Mouse (Mus musculus) v-Abl transformed pro-B cells (cell line): ENCODE data around the gene Cadm1.

Experiments
- in situ Hi-C, 2 experiments: fragments of 400-800 bp; cut with MboI; formaldehyde crosslinking; loops; one replicate each; pipeline ENCODE4 v1.15.1; 2025; ENCODE audit not compliant: unreplicated experiment in 2 of 2

Cadm1 gene

DNA sequence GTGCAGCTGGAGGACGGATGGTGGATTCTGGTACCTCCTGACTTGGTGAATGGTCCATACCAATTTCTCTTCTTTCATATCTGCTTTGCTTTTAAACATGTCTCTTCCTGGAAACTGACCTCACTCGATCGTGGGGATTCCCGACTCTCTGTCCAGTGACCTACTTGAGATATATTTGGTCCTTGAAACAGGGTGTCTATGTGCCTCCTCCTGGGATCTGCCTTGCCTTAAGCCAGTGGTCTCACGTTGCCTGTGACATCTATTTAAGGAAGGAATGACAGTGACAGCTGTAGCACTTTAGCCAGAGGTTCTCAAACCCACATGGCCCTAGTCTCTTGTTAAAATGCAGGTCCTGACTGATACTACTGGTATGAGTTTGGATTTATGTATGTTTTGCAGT lies 242.0 kb downstream of the Cadm1 start:
- in situ Hi-C loops = no loop called here

DNA sequence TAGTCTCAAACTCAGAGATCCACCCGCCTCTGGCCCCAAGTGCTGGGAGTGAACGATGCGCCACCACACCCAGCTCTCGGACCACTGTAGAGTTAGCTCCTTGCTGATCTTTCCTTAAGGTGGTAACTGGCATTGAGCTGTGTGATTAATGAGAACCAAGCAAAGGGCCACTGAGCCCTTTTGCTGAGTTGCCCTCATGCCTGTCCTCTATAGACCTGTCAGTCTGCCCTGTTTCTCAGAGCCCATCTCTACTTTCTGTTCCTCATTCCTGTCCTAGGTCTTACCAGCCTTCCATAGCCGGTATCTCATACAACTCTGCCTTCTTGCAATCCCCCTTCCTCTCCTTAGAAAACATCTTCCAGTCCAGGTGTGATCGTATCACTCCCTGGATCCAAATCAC lies 242.8 kb downstream of the Cadm1 start:
- in situ Hi-C loops = no loop called here

DNA sequence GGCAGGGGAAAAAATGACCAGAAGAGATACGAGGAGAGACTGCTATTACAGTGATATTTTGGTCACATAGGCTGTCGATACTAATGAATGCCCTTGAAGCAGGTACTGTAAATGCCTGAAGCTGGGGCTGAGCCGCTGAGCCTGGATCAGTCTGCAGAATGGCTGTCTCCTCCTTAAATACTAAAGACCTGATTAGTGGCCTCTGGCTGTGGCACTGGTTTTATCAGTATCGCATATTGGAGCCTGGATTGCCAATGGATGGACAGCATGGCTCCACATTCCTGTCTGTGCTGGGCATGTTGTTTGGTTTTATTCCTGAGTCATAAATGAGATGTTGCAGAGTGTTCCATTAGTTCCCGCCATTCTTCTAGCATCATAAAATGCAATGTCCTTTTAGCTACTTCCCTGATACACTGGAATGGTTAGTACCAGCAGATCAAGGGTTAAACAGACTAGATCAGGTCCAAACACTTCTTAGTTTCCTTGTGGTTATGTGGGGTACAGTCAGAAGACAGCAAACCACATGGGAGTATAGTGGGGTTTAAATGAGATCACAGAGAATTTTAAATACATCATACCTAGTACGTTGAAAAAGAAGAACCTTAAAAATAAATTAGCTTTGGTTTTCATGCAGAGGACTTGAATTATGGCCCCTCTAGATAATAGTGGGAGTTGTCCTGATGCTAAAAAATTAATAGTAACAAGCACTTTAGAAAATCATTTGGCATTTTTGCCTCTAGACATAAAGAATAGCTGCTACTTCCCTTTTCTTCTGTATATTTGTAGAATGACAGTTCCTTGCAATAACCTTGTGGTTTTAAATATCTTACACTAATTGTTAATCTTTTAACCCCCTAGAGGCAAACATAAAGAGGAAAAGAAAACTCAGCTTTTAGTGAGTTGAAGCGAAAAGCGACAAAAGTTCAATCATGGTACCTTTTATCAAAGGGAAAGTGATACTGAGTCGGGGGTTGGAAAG lies 247.3 kb downstream of the Cadm1 start:
- in situ Hi-C loops = no loop called here

DNA sequence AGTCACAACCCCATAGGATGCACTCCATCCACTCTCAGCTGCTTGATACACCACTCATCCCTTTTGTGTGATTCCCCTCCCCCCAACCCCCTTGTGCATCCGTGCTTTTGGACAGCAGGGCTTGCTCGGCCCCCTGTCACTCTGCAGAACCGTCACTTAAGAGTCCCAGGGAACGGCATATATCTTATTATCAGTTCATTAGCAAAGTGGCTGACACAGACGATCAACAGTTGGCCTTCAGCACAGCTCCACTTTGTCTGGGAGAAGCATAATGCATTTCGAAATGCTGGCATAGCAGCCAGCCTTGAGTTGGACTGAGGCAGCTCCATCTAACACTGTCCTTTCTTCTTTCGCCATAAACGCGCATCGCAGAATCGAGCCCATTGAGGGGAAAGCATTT lies 248.5 kb downstream of the Cadm1 start:
- in situ Hi-C loops = no loop called here

DNA sequence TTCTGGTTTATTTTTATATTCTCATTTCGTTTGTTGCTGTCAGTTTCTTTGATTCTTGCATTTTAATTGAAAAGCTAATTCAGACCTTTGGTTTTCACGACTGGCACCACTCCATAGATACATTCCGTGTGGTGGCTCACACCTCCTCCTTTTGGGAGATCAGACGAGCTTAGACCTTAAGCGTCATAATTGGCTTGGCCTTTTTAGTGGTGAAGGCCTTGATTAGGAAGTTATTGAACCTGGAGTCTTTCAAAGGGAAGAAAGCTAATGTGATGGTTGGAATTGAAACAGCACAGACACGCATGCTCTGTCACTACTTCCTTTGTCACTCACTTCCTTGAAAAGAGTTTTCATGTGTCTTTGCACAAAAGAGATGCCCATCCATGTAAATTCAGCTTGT lies 249.3 kb downstream of the Cadm1 start:
- in situ Hi-C loops = no loop called here

DNA sequence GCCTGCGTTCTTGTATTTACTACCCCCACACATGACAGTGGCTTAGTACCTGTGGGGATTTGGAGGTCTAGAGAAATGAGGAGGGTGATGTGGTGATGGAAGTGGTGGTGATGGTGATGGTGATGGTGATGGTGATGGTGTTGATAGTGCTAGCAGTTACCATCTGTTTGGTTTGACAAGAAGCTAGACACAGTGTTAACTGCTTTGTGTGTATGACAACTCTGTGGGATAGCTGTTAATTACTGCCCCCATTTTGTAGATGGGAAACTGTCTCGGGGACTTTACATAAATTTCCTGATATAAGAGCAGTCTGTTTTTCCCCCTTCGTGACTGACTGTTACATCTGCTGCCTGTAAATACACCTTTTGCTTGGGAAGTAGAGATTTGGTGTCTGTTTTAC lies 256.7 kb downstream of the Cadm1 start:
- in situ Hi-C loops = no loop called here

DNA sequence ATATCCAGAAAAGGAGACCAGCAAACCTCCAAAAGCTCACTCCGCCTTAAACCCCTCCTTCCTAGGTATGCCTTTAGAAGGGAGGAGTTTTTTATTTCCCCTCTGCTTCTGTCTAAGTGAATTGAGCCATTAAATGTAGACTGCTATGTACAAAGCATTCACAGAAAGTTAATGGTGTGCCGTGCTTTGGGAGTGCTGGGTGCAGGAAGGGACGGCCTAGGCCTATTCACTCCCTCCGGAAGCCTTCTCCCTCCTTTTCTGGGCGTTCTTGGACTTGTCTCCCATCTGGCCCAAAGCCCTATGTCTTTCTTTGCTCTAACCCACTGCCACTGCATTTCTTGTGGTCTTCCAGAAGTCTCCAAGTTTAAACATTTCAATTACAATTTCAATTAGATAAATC lies 268.5 kb downstream of the Cadm1 start:
- in situ Hi-C loops = no loop called here

DNA sequence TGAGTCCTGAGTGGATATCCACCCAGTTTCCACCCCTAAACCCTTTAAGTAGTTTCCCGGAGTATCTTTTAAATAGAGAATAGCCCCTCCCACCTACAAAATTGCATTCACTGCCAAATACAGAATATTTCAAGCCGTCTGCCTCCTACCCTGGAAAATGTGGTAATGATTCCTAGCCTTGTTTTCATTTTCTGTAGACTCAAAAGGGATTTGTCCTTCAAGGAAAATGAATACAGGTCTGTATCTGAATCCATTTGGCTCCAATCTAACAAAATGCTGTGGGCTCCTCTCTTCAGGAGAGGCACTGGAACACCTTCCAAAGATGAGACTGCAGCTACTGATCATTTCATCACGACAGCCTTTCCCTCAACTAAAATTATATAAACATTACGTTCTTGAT lies 271.3 kb downstream of the Cadm1 start:
- in situ Hi-C loops = no loop called here

DNA sequence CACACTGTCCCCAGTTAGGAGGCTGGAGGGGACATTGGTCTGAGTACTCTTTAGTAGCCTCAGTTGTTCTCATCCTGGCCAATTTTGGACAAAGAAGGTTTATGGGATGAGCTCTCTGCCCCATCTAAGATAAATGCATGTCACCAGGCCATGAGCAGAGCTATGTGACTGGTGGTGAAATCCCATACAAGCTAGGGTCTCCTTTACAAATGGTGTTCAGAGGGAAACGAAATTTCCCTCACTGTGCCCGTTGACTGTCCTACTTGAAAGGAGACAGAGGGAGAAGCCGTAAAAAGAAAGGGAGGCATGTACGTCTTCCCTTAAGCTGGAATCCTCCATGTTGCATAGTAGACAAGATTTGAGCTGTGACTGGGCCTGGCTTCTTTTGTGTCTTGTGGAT lies 272.6 kb downstream of the Cadm1 start:
- in situ Hi-C loops = no loop called here

DNA sequence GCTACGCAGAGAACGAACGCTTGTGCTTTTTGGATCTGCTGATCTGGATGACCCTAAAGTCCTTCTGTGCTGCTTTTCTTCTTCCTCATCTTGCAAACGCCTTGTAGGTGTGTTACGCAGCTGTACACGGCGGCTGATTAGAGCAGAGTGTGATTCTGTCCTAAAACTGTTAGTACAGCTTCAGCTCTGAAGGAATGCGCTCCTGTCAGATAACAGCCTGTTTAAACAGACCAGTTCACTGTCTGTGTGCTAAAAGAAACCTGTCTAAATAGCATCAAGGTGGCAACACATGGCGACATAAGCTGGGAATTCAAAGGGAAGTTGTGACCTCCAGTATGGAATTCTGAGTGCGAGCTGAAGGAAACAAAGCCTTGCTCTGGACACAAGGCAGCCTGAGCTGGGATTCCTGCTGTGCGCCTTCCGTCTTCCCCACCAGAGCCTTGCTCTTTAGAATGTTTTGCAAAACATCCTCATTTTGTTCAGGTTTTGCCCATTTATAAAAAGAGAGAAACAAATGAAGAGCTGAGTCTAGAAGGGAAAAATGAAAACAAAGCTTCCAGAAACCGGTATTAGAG lies 273.6 kb downstream of the Cadm1 start:
- in situ Hi-C loops = no loop called here

DNA sequence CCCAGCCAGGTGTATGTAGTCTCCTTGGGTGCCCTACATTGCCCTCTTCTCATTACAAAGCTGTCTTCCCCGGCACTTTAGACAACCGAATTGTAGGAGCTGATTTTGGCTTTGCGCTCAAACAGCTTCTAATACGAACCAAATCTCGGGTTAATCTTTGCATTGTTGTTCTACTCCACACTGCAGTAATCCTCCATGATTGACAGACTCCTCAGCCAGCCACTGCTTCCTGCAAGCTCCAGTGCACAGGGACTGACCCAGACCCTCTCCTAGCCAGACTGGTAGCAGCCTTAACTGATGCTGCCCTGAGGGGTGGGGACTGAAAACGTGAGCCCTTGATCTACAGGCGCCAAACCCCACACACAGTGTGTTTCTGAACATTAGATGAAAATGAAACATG lies 275.7 kb downstream of the Cadm1 start:
- in situ Hi-C loops = no loop called here

DNA sequence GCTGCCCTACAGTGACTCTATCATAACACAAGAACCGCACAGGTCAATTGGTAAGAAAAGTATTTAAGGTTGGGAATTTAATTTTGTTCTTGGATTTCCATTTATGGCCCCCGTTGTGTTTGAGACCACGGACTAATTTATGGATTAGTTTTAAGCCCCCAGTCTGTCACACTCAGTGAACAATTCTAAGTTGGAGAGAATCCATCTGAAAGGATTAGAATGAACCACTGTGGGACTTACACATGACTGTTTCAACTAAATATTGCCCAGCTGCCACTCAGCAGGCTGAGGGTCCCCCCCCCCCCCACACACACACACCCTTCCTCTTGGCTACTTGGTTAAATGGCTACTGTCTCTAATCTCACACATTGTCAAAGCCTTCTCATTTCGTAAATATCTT lies 295.7 kb downstream of the Cadm1 start:
- in situ Hi-C loops = no loop called here

DNA sequence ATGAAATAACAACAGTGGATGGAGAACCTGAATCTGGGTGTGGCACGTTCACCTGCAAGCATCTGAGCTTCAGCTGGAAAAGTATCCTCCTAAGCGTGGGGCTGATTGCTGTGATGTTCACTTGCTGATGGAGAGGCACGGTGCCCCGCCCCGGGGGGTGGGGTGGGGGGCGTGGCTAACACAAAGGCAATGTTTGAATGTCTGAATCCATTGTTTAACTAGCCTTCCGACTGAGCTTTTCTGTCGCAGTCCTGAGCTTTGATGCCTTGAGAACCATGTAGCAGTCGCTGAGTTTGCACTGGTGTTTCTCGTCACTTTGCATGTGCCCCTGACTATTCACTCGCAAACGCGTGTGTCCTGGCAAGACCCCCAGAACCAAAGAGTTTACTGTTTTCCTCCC lies 298.8 kb downstream of the Cadm1 start:
- in situ Hi-C loops = no loop called here

DNA sequence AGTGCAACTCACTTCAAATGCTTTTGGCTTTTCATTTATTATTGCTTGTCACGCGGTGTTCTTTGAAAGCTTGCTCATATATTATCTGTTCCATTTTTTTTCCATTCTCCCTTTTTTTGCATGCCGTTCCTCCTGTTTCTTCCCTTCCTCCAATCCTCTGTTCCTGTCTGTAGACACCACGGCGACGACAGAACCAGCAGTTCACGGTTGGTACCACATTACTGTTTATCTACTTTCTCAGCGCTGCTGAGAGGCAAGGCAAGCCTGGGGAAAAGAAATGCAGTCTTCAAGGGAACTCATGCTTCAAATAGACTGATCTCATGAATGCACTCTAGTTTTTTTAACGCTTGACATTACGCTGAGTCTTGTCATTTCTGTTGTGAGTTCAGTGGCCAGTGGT lies 299.2 kb downstream of the Cadm1 start:
- in situ Hi-C loops = no loop called here

DNA sequence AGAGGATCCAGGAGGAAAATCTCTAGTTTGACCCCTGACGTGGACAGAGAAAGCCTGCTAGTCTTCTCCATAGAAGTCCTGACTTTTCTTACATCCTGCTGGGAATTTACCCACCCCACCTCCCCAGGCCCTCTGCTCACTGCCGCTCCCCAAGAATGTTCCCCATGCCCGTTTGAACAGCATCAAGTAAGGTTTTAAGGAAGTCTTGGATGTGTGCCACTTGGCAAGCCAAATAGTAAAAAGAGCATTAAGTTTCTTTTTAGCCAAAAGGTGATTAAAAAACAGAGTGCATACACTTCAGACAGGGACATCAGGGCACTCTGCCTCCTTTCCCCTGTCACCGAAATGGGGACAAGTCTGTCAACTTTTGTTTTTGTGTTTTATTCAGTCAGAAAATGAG lies 299.9 kb downstream of the Cadm1 start:
- in situ Hi-C loops = no loop called here

DNA sequence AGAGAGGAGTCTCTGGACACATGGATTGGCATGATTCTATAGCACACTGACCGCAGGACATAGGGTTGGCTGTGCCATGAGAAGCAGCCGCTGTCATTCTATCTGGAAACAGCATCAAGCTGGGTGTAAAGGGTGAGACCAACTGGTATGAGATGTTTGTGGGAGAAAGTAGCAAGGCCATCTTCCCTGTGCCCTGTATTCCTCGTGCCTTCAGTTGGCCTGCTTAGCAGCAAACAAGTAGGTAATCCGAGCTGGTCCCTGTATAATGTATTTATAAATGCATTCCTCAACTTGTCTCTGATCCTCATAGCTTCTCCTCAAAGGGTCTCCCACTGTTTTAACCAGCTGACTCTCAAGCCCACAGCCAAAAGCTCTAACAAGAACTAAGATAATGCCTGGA lies 301.4 kb downstream of the Cadm1 start:
- in situ Hi-C loops = no loop called here

DNA sequence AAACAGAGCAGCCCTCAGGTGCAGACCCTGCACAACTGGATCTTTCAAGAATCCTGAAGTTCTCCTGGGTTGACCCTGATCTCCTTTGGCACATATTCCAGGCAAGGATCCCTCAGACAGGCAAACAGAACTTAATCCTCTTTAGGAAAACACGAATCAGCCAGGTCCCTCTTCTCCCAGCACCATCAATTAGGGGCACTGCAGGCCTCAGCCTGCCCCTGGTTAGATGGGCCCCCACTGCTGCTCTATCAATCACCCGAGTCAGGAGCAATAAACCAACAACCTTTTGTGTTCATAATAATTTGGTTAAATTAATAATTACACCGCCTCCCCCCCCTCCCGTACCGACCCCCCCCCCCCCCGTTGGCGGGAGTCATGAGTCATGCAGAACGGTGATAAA lies 308.2 kb downstream of the Cadm1 start:
- in situ Hi-C loops = no loop called here

DNA sequence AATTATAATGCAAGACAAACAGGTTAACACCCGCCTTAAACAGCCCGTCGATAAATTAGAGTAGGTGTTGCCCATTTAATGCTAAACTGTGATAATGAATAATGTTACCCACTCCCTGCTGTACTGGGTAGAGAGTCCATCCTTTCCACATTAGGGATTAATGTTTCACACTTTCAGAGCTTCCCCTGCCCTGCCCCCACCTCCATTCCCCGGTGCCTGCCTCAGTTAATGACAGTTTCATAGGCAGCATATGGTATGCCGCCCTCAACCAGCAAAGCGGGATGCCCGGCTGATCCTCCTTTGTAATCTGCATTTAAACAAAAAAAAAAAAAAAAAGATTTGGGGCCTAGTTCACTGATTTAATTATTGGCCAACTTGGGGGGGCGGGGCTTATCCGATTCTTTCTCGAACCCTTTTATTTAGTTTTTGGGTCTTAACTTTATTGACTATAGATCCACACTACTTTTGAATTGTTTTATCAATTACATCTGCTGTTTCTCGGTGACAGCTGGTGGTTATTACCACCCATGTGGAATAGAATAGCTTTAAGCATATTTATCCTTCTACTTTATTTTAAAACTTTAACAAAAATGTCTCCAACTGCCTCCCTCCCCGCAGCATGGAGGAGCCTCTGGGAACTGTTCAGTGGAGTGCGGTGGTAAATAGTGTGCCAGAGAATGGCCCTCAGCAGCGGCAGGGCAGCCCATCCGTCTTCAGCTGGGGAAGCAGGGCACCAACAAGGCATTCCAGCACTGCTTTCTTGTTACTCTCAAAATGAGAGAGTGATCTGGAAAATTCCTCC lies 309.1 kb downstream of the Cadm1 start:
- in situ Hi-C loops = no loop called here

DNA sequence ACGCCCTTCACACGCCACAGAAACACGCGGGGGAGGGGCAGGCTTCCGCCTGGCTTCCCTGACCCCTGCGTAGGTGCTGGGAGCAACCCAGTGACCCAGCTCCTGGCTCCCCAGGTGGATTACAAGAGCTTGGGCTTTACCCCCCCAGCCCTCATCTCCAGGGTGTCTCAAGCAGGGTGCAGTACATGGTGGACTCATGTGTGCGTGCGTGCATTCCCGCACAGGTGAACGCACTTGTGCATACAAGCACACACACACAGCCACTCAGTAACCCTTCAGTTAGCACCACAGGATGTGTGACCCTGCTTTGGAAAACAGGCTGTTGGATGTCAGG lies 309.7 kb downstream of the Cadm1 start:
- in situ Hi-C loops = no loop called here

DNA sequence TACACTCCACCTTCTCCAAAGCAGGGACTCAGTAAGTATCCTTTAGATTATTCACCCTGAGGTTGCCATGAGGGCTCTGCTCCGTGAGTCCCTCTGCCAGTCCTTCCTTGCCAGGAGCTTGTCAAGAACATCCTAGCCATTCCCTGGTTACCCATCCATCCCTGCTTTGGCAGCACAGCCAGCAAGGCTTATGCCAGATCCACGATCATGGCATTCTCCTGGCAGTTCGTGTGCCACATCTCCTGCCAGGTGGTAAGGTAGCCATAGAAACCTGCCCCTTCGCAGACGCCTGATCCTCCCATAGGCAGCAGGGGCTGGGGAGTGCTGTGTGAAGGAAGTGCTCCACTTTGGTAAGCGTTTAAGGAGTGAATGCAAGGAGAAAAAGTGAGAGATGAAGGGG lies 313.4 kb downstream of the Cadm1 start:
- in situ Hi-C loops = no loop called here

DNA sequence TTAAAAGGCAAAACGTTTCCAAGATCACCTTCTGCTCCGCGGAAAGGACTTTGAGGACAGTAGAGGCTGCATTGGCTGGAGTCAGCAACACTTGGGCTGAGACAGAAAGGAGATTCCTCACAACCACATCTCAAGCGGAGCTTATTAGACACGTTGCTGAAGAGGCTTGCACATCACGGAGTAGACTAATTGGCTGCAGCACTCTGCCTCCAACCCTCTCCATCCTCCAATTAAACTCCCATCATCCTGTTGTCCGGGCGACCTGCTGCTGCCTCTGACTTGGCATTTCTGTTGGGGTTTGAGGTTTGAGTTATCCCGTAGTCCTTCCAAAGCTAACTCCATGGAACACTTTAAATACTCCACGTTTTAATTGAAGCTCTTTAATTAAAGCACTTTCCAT lies 316.3 kb downstream of the Cadm1 start:
- in situ Hi-C loops = no loop called here

DNA sequence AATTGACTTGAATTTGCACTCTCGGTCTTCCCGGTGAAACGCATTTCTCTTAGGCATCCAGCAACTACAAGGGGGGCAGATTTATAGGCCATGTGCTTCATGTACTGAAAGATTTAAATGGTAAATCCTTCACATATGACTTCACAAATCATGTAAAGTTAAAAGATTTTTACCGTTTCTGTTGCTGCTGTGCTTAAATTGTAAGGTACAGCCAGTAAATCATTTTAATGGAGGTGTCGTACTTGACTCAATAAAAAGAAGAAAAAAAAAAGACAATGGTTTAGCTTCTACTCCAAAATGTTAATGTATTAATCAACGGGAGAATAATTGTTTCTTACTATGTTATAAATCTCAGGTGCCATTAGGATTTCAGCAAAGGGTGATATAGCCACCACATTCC lies 317.0 kb downstream of the Cadm1 start:
- in situ Hi-C loops = no loop called here
